Mouse (Mus musculus) R1 (cell line): ENCODE measurements around the gene Car2.

Experiments
- DNase-seq: peaks from one replicate; pipeline ENCODE4 v3.0.0-alpha.2; 2018; ENCODE audit warnings: low read depth, low spot score

Gene Car2

DNA sequence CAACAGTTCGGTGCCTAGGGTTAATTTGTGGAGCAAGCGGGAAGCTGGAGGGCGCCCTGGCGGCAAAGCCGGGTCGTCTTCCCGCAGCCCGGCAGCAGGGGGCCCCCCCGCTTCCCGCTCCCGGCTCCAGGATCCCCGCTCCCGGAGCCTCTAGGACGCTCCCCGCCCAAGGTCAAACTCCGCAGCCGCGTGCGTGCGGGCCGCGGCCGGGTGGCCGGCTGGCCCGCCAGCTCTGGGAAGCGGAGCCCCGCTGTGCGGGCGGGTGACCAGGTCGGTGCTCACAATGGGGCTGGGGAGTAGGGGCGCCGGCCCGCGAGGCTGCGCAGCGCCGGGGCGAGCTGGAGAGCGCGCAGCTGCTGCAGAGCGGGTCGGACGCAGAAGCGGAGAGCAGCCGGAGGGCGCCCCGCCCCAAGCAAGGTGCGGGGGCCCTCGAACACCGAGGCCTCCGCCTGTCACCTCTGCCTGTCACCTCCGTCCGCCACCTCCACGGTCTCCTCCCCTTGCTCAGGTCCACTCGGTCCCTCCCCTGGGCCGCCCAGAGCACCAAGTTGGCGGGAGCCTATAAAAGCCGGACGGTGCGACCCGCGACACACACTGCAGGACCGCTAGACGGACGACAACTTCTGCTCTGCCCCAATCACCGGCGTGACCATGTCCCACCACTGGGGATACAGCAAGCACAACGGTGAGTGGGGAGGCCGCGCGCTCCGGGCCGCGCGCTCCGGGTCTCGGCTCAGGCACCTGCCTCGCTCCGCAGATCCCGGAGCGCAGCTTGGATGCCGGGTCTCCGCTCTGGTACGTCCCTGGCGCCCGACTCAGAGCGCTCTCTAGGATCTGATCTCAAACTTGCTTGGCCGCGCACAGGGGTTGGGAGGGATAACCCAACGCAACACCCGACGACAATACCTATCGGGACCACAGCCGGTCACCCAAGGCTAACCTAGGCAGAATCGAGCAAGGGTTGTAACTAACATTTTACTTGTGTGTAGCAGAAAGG, at the start of gene Car2:
TSS of gene Car2 (plus strand) at position 172 of the 997 bp plus-strand sequence.
- peak; percentile 82 for DNase-seq

DNA sequence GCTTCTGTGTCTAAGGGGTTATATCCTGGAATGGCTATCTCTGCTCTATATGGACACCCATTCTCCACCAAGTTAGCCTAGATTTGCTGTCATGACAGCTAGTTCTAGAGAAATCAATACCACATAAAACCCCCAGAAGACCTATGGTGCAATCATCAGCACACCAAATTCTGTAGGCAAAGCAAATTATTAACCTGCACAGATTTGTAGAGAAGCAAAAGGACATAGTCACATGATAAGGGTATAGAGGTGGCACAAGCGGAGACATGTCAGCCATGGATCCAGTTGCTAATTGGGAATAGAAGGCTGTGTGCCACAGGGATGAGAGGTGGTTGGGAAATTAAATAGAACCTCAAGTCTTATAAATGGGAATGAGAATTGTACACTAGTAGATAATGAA, 47.1 kb upstream of the Car2 start:
- no peak for DNase-seq

DNA sequence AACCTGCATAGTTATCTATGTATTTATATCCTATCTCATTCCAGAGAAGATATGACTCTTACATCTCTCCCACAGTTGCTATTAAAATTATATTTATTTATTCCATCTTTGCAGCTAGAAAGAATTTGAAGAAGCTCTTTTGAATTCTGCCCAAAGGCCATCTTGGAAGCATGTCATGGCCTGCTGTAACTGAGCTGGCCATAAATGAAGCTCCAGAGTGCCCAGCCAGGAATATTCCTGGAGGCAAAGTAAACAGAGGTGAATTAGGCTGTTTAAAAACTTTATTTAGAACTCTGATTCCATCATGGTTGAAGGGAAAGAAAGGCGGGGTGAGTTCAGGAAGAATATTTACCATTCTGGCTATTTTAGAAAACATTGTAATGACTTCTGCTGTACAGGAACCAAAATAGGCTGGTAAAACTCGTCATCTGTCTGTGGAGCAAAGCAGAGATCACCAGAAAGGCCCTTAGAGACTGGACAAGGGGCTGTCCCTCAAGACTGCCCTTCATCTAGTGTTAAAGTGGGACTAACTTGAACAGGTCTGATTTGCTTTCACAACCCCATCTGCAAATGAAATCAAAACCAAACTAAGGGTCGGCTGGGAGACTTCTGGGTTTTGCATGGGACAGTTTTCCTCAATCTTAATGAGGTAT, 46.5 kb upstream of the Car2 start:
- no peak for DNase-seq

DNA sequence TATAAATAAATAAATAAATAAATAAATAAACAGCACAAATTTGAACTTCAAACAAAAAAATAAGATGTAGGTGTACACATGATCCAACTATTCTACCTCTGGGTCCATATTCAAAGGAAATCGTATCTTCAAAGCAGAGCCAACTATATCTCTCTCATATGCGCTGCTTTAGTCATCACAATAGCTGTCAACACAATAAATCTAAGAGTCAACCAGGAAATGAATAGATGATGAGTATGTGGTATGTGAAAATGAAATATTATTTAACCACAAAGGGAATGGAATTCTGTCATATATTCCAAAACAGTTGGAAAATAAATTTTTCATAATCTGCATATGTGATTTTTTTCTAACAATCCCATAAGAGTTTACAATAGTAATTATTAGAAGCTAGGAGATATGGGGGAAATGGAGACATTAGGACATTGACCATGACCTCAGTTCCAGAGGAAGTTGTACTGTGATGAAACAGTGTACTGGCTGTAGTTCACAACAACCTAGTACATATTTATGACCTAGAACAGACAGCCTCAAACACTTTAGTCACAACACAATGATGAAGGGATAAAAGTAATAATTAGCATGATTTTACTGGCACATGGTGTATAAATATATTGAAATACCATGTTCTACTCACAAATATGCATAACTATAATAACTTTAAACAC, 37.4 kb upstream of the Car2 start:
- DNase-seq: no peak

DNA sequence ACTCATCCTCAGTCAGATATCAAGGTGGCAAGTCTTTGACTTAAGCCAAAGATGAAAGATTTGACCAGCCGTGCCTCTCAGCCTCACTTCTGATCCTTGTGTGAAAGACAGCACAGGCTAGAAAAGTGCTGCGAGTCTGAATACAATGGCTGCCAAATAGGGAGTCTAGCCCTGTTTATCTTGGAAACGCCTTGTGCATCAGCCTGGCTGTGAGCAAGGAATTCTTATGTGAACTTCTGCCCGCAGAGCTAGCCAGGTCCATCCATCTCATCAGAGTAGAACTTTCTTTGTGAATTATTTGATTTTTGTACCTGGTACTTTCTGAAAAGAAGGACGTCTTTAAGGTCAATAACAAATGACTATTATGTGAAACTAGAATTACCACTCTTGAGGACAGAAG, 32.1 kb upstream of the Car2 start:
- no peak for DNase-seq

DNA sequence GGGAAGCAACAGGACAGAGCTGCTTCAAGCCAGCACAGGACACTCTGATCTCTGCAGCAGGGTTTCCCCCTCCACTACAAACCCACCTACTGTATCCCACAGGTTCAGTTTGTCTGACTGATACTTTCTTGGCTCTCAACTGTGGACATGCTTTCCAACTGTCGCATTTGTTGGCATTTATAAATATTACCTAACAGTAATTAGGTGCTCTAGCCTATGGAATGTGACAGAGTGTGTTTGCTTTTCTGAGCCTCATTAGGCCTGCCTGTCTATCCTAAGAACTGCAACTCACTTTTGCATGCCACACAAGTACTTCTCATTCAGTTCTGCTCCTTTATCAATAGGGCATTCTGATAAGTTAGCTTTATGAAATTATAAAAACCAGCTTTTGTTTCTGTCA, 31.6 kb upstream of the Car2 start:
- DNase-seq: no peak

DNA sequence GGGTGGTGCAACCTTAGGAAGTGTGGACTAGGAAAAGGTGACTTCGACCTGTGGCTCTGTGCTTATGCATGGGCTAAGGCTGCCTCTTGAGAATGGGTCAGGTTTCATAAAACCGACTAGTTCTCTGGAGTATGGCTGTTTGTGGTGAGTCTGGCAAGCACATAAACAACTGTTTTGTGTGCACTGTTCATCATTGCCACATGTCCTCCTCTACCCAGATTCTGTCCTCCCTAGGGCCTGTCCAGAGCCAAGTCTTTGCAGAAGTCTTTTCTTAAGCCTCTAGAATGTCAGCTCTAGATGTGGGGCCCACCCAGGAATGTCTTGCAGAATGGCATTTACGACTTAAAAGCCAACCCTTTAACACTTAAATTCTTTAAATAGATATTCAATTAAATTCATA, 28.2 kb upstream of the Car2 start:
- no peak for DNase-seq

DNA sequence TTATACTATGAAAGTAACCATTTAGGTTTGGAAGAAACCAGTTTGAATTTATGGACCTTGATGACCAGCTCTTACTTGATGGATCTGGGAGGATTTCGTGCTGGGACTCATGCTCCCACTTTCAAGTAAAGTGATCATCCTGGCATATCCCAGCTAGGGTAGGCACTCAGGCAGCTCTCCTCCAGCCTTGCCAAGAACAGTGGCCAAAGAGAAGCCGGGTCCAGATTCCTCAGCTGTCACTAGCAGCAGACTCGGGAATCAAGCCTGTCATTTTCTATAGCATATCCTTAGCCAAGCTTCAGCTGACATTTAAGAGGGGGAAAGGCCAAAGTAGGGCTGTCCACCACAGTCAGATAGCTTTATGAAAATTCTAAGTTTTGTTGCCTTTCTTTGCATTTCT, 25.8 kb upstream of the Car2 start:
- DNase-seq: no peak

DNA sequence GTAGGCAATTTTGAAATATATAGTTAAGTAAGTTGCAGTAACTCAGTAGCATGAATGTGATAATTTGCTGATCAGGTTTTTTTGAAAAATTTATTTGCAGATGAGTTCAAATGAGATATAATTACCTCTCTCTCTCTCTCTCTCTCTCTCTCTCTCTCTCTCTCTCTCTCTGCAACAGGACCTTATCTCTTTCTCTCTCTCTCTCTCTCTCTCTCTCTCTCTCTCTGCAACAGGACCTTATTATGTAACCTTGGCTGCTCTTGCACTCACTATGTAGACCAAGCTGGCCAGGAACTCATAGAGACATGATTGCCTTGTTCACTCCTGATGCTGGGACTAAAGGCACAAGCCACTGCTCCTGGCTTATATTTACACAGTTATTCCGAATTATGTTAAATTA, 24.9 kb upstream of the Car2 start:
- no peak for DNase-seq

DNA sequence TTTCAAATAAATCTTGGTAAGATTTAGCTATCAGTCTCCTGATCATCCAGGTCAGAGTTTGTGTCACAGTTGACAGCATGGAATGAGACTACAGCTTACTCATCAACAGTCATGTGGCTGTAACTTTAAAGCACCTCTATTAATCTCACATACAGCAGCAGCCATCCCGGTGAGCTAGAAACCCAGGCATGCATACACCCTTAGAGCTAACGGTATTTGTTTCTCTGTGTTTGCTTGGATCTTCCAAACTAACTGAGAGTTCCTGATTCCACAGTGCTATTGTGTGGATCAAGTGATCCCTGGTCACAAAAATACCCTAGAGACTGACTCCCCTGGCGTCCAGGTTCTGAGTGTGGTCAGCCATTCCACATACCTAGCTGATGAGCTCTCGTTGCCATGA, 24.3 kb upstream of the Car2 start:
- no peak for DNase-seq

DNA sequence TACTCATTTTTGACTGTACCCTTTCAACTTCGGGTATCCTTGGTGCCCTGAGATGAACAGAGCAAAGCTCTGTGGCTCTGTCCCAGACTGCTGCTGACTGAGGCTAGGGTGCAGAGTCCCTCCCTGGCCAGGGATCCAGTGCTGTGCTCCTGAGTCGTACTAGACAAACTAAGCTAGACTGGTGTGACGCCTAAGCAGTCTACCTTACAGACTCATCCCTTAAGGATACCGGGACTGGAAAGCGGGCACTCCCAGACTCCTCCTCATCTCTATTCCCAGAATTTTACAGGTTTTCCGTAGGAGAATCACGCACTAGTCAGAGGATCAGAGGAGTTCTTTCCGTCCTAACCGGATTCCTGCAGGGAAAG, 23.4 kb upstream of the Car2 start:
- no peak for DNase-seq

DNA sequence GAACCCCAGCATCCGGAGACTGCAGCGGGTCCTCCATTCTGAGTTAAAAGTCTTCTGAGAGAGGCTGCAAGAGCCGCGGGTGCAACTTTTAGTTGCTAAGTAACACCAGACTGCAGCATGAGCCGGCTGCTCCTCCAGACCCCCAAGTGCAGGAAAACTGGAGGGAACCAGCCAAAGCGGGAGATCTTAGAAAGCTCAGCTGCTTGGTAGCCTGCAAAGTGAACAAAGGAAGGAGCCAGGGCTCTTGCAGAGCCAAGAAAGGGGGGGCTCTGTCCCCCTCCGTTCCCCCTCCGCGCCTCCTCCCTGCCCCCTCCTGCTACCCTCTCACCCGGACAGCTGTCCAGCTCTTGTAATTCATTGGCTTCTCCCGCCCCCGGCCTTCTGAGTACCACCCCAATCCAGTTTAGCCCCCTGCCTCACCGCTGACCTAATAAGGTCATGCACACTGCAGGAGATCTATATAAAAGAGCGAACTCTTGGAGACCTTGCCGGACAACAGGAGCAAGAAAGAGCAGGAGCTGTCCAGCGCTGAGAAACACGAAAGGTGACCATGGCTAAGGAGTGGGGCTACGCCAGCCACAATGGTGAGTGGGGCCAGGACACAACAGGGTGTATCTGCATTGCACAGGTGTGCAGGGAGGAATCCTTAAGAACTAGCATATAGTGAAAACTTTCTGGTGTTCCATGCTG, 22.9 kb upstream of the Car2 start, which contains the start of gene Car3:
TSS of gene Car3 (plus strand) at position 491 of the 690 bp plus-strand sequence.
- DNase-seq: peak; percentile 95

DNA sequence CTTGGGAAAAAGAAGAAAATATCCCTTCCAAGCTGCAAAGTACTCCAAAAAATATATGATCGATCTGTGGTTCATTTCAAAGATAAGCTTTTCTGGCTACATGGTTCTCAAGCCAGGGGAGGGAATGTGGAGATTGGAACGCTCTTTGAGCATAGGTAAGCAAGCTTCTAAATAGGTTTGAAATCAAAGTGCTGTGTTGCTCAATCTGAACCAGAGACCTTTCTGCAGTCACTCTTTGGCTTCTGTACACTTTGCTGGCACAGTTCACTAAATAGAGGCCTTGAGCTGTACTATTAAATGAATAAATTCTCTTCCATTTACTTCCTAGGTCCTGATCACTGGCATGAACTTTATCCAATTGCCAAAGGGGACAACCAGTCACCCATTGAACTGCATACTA, 22.2 kb upstream of the Car2 start:
- DNase-seq: no peak

DNA sequence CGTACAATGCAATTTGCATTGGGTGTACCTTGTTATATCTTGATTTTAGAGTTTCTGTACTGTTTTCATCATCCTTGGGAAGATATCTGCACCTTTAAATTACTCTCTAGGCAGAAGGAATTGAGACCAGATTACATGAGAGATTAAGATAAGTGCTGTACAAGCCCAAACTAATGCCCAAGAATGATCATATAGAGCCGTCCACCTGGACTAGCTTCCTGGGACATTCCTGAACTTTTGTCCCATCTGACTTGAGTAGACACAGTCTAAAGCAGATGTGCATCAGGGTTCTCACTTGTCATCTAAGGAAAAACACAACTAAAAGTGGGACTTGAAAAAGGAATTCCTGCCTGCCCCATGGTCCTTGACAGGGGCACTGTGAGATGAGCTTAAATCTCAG, 20.1 kb upstream of the Car2 start:
- no peak for DNase-seq

DNA sequence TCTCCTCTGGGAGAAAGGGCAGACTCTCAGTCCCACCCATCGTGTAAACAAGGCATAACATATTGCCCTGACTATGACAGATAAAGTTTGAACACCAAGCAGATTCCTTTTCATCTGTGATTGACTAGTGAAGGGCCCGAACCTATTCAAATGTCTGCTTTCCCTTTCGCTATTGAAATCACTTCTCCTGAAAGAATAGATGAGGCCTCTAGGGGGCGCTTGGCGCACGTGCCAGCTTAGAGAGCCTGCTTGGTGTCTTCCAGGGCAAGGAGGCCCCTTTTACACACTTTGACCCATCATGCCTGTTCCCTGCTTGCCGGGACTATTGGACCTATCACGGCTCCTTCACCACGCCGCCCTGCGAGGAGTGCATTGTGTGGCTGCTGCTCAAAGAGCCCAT, 16.3 kb upstream of the Car2 start:
- DNase-seq: peak; percentile 90

DNA sequence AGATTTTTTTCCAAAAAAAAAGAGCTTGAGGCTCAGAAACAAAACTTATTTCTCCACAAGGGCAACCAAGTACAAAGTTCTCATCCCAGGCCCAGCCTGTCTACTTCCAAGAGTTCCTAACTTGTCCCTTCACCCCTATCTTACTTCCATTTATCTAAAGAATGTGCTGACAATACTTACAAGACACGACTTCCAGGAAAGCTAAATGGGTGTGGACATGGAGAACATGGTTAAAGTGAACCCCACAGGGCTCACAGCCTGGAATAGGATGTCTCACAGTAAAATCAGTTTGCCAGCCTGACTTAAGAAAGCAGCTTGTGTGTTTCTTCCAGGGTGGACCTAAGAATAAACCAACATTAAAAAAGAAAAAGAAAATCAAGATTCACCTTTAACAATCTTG, 15.5 kb upstream of the Car2 start:
- peak; percentile 32 for DNase-seq

DNA sequence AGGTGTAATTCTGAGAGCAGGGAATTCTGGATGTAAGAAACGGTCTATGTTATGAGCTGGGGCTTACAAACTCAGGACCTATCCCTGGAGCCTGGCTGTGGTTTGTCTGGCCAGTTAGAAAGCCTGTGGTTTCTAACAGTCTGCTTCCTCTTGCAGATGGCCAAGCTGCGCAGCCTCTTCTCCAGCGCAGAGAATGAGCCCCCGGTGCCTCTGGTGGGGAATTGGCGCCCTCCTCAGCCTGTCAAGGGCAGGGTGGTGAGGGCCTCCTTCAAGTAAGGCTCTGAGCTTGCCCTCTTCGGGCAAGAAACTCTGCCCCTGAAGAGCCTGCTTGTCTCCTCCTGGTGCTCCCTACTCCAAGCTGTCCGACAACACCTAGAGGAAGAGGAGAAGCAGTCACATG, 14.7 kb upstream of the Car2 start:
- DNase-seq: no peak

DNA sequence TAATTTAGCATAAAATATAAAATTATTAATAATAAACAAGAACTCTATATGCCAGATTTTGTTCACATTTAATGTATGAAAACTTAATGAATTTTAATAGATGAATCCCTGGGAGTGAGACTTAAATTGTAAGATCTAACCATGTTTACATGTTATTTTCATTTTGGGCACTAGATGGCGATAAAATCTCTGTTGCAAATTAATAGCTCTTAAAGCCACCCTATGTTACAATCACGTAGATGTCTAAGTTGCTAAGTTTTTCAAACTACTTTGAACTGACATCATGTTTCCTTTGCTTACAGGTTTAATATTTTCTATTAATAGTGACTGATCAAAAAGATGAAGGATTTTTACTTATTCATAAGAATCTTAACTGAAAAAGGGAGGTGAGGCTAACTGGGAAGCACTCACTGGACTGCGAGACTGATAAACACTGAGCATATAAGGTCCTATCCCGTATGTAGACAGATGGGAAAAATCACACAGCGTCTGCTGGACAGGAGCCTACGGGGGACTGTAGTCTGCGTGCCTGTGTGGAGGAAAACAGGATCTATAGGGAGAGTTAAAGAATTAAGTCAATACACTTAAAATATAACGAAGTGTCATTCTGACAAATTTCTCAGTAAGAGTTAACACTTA, 11.6 kb upstream of the Car2 start:
- DNase-seq: peak; percentile 76

DNA sequence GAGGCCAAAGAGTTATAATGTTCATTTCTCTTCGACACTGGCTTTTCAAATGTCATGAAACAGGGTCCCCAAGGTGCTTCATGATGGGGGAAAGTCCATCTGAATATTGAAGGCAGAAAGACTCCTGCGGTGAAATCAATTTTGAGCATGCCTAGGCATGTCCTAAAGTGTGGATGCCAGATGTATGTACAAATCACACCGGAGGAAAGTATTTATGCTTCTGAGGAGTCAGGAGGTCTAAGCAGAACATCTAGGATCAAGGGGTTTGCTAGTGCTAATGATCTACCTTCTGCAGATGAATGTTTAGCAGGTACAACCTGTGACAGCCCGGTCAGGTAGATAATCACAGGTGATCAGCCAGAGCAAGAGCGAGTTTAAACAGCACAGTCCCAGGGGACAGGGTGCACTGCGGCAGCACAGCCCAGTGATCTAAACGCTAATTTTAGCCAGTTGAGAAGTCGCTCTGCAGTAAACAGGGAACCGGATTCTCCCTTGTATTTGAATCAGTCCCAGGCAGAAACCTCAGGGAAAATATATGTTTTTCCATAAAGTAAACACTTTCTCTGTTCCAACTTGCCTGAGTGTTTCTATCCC, 9.7 kb upstream of the Car2 start:
- DNase-seq: peak; percentile 33

DNA sequence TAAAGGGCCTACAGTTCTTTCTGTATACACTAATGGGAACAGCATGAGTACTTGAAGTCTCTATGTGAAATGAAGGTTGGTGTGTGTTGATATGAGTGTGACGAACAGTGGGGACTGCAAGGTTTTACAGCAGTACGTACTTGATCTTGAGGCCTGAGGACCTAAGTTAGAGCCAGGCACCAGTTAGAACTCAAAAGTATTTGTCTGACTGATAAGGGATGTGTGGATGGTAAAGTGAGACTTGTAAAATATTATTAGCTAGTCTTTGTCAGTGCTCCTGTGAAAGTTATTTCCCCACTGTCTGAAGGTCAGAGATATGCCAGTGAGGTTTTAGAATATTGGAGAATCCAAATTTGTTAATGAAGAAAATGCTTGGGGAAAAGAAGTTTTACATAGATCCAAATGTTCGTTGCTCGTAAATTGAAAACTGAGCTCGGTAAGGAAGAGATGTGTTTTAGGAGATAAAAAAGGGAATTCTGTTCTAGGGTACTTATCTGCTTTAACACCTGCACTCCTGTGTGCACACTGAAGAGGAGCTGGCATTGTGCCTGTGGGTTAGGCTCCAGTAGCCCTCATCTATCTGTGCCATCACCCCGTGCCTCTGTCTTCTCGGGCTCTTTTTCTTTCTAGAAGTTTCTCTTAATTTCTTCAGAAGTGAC, 8.7 kb upstream of the Car2 start:
- DNase-seq: no peak
